Mouse (Mus musculus): ENCODE measurements around the gene Rgs10. TPM values are rescaled to one million over a fixed set of nuclear protein-coding genes. Genes with fewer than 3 reads are reported as not detected.

Gene Rgs10
- total and polyA plus RNA-seq, 3 experiments, result 42.3 to 44.7 TPM; not detected in 1

GRCm38 (mm10) chr7:128460131-128460864, 41.7 kb upstream of the Rgs10 start (continued):
- 0 out of 2 replicates have a peak, but pooled peaks have one; percentile 31 for TF ChIP-seq JUND (IDR thresholded peaks at IDR 0.05; ENCODE audit: low read depth, low read length)
- peak; percentile 97 for TF ChIP-seq MXI1 (IDR thresholded peaks at IDR 0.05; ENCODE audit: low read depth, low read length)
- peak; percentile 67 for TF ChIP-seq MAX (IDR thresholded peaks at IDR 0.05; ENCODE audit: low read length)
- TF ChIP-seq GATA1 (IDR thresholded peaks at IDR 0.05; ENCODE audit: low read depth, low read length), result no peak

- peaks cover 43% of the 10 kb centered on the region for H3K79me2 ChIP-seq (ENCODE audit: control insufficient read depth, insufficient read depth, low read length, poor library complexity)
- no peaks in the 10 kb centered on the region for H3K27me3 ChIP-seq (ENCODE audit: control insufficient read depth in 1 of 2, insufficient read depth in 2 of 2, low read length in 2 of 2)
- DNase-seq (ENCODE audit: low read depth, low spot score), result no peak
- H3K27ac ChIP-seq (ENCODE audit: control insufficient read depth, low read depth, low read length), result peak overlapping the region; percentile 51; the same call in 1 of the 2 replicates
- H3K9me3 ChIP-seq (replicated peaks; ENCODE audit: insufficient read depth, low read length), result no peaks in the 10 kb centered on the region
- H3K9ac ChIP-seq (ENCODE audit: control insufficient read depth, low read depth, low read length, poor library complexity, severe bottlenecking), result peak overlapping the region; percentile 97
- peaks cover 11 to 15% of the 10 kb centered on the region in 2 experiments for H3K4me1 ChIP-seq (ENCODE audit: control insufficient read depth in 1 of 2, insufficient read depth in 2 of 2, low read length in 2 of 2)
- TF ChIP-seq GABPA (IDR thresholded peaks at IDR 0.05; ENCODE audit: low read depth, low read length) (no peak), RAD21 (IDR thresholded peaks at IDR 0.05; ENCODE audit: low read depth, low read length) (no peak), EP300 (IDR thresholded peaks at IDR 0.05; ENCODE audit: low read depth in 1 of 2, low read length in 2 of 2) (no peak), UBTF (IDR thresholded peaks at IDR 0.05; ENCODE audit: borderline replicate concordance, insufficient read depth, low read depth, low read length) (no peak), ETS1 (IDR thresholded peaks at IDR 0.05; ENCODE audit: low read depth, low read length) (no peak), SIN3A (IDR thresholded peaks at IDR 0.05; ENCODE audit: low read length) (no peak), KAT2A (conservative IDR thresholded peaks at IDR 0.05; ENCODE audit: low read depth, low read length) (no peak), E2F4 (IDR thresholded peaks at IDR 0.05; ENCODE audit: borderline replicate concordance, low read depth, low read length) (no peak), USF1 (IDR thresholded peaks at IDR 0.05; ENCODE audit: low read depth, low read length) (no peak), ZNF384 (IDR thresholded peaks at IDR 0.05; ENCODE audit: low read depth, low read length) (no peak), TAL1 (IDR thresholded peaks at IDR 0.05; ENCODE audit: low read length) (no peak), ZKSCAN1 (IDR thresholded peaks at IDR 0.05; ENCODE audit: low read depth, low read length) (no peak), USF2 (IDR thresholded peaks at IDR 0.05; ENCODE audit: borderline replicate concordance in 1 of 2, insufficient read depth in 1 of 2, low read depth in 1 of 2, low read length in 2 of 2) (no peak), ZMIZ1 (IDR thresholded peaks at IDR 0.05; ENCODE audit: low read depth, low read length) (no peak), ZC3H11A (IDR thresholded peaks at IDR 0.05; ENCODE audit: low read depth, low read length) (no peak)
- H3K36me3 ChIP-seq (ENCODE audit: control insufficient read depth in 1 of 2, insufficient read depth in 2 of 2, low read length in 2 of 2), result peaks cover 4 to 33% of the 10 kb centered on the region in 2 experiments
- peak overlapping the region; percentile 53 to 90 for H3K4me3 ChIP-seq (ENCODE audit: control insufficient read depth in 1 of 2, insufficient read depth in 1 of 2, low read depth in 2 of 2, low read length in 2 of 2)
Measured at GRCm38 (mm10) chr7:128459791-128460130, 41.2 kb upstream of the Rgs10 start.

All from MEL (cell line).